8 mouse cellular contexts compared by ENCODE assay signal in genomic region chr12:70111117-70111366, GRCm38 (mm10). TPM values are rescaled to one million over a fixed set of nuclear protein-coding genes. Genes with fewer than 3 reads are reported as not detected.
DNase-seq lines count a peak whose midpoint lies in the region; ATAC-seq lines count a peak whose summit lies in the region.

No protein-coding gene starts in this region.

- DNase-seq in embryo, embryonic 10 days (ENCODE audit: low spot score), result peak; percentile 25
- no peak for DNase-seq in embryo, embryonic 11 days
- DNase-seq in thymus, postnatal 0 days (ENCODE audit: low spot score), result peak; percentile 38
- no peak for DNase-seq in thymus, postnatal 25 days
- DNase-seq in lung, postnatal 25 days (ENCODE audit: low spot score), result peak; percentile 29
- no peak for DNase-seq in spleen, postnatal 14 days (ENCODE audit: low spot score in 2 of 2)
- no peak for DNase-seq in left cerebral cortex, adult 9 months (ENCODE audit: low spot score in 2 of 2)

- H3K4me1 ChIP-seq in hindbrain, embryonic 13.5 days (replicated peaks), result peaks cover 55% of the 10 kb centered on the region

- no peaks in the 10 kb centered on the region for H3K9me3 ChIP-seq in hindbrain, embryonic 13.5 days

- WGBS in hindbrain, embryonic 13.5 days, result under 1% methylated on average over 16 of the region's 16 CpGs

- peak overlapping the region; percentile 82 for H3K4me3 ChIP-seq in hindbrain, embryonic 13.5 days

- H3K36me3 ChIP-seq in hindbrain, embryonic 13.5 days, result no peaks in the 10 kb centered on the region

- peak overlapping the region; percentile 73 for H3K4me2 ChIP-seq in hindbrain, embryonic 13.5 days

- ATAC-seq in hindbrain, embryonic 13.5 days (ENCODE audit: low FRiP score), result peak; percentile 65; the same call in 1 of the 2 replicates

- peak overlapping the region; percentile 94 for H3K9ac ChIP-seq in hindbrain, embryonic 13.5 days

- peak overlapping the region; percentile 94 for H3K27ac ChIP-seq in hindbrain, embryonic 13.5 days

- H3K27me3 ChIP-seq in hindbrain, embryonic 13.5 days, result 0 out of 2 replicates have a peak, but pooled peaks cover 9% of the 10 kb centered on the region

RNA-seq across cellular contexts. Expression of gene Nin, which starts 2.5 kb away (rescaled TPM):
- 9.1 and 11.4 TPM in 2 replicates for polyA plus RNA-seq in thymus, postnatal 0 days (2015; fragmentation: Nextera tagmentation; extraction: Ambion mirVana)
- polyA plus RNA-seq in hindbrain, embryonic 13.5 days (2015; fragmentation: Nextera tagmentation; extraction: Ambion mirVana), result 13.3 and 13.4 TPM in 2 replicates

RNA-seq across cellular contexts. Expression of gene Abhd12b, which starts 42.9 kb away (rescaled TPM):
- 0.19 TPM in 1 of 2 replicates, not detected in the other for polyA plus RNA-seq in thymus, postnatal 0 days (2015; fragmentation: Nextera tagmentation; extraction: Ambion mirVana)
- 0.12 TPM in 1 of 2 replicates, not detected in the other for polyA plus RNA-seq in hindbrain, embryonic 13.5 days (2015; fragmentation: Nextera tagmentation; extraction: Ambion mirVana)

Comparison
In these comparisons a context has a peak if more than half of its experiments do, and no peak if none do; other contexts are left out.
1. DNase-seq: peak in embryo, embryonic 10 days (single experiment), thymus, postnatal 0 days (single experiment) and lung, postnatal 25 days (single experiment); none in embryo, embryonic 11 days (single experiment), thymus, postnatal 25 days (single experiment), spleen, postnatal 14 days (0 of 2) and left cerebral cortex, adult 9 months (0 of 2).